Mouse (Mus musculus) central nervous system, embryonic 11.5 days (tissue): ENCODE results near the gene Gdpd3. TPM values are rescaled to one million over a fixed set of nuclear protein-coding genes. Genes with fewer than 3 reads are reported as not detected.

Experiments
- polyA plus RNA-seq: library from polyadenylated mRNA; depleted of rRNA; stranded (reverse); fragments of >200 nt; gene quantifications from 2 replicates; pipeline ENCODE4 v1.2.3, GENCODE M21; 2012; rRNA removed

Gdpd3 gene
- polyA plus RNA-seq = 8.5 and 8.8 TPM in 2 replicates

GRCm38 (mm10) chr7:126766201-126766600, at the start of gene Gdpd3:
Gene Gdpd3, plus strand, starts transcription at chr7:126766334.

GRCm38 (mm10) chr7:126759050-126759671, 7.0 kb upstream of the Gdpd3 start, which contains the start of gene Mapk3:
Gene Mapk3, plus strand, starts transcription at chr7:126759601.

DNA sequence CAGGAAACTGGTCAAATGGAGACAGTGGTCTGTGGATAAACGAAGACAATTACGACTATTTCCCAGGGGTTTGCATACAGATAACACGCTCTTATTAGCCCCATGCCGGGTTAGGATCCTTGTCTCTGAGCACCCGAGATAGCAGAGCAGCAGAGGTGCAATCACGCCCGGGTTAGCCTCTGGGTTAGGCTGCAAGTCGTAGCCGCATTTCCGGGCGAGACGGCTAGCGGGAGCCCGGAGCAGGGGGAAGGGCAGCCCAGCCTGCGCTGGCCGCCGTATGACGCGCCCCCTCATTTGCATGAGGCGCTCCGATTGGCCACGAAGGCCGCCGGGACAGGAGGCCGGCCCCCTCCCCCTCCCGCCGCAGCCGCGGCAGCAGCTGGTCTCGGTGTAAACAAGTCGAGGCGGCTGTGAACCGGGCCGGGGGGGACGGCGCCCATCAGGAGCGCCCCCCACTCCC, 10.5 kb downstream of the Gdpd3 start, which contains the start of gene Ypel3:
Ypel3 (plus strand) TSS at position 358 of the 460 bp plus-strand sequence.

DNA sequence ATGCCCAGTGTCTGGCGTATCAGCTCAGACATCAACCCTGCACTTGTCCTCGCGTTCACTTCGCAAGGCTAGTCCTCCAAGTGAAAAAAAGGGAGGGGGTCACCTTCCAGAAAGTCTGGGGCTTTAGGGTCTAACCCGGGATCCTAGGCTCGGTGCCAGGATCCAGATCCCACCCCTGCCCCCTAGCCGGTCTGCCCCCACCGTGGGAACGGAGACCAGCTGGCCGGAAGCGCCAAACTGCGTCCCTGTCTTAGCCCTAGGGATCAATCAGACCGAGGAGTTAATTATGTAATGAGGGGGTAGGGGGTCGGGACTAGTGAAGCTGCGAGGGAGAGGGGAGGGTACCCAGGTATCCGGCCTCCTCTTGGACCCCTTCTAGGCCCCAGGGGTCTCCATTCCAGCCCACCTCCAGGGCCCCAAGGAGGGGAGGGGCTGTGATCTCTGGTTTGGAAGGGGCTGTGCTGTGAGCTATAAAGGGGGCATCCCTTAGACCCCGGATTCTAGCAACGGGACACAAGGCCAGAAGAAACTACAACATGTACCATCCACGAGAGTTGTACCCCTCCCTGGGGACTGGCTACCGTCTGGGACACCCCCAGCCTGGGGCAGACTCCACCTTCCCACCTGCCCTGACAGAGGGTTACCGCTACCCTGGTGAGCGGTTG, 15.0 kb downstream of the Gdpd3 start, which contains the start of gene Tbx6:
Tbx6 (plus strand) TSS at position 513 of the 665 bp plus-strand sequence.

DNA sequence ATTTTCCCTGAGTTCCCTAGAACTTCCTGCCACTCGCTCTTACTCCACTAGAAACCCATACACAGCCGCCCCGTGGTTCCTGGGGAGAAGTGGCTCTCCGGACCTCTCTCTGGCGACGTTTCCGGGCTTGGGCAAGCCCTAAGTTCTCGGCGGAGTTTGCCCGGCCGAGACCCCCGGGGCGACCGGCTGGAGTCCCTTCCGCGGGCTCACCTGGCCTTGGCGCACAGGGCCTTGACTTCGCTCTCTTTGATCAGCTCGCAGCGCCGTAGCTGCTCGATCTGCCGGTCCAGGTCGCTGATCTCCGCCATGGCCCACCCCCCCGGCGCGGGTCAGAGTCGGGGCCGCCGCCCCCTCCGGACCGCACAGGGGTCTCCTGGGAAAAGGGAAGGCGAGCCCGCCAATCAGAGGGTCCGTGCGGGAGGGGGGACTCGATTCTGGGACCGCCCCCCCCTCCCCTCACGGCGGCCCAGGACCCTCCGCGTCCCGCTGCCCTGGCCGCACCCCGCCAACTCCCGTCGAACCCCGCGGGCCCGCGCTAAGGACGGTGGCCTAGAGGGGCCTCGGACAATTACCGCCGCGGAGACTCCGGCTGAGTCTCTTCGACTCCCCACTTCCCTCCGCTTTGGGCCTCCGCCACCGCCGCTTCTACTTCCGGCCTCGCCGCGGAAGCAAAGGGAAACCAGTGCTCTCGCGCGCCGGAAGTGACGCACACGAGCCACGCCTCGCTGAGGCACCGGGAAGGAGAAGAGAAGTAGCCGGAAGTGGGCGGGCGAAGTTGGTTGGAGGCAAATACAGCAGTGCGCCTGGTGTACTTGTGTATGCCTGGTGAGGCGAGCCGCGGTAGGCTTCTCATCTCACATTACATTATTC, 26.0 kb downstream of the Gdpd3 start, which contains the start of gene Ppp4c:
Ppp4c (minus strand) TSS at position 646 of the 870 bp plus-strand sequence.

DNA sequence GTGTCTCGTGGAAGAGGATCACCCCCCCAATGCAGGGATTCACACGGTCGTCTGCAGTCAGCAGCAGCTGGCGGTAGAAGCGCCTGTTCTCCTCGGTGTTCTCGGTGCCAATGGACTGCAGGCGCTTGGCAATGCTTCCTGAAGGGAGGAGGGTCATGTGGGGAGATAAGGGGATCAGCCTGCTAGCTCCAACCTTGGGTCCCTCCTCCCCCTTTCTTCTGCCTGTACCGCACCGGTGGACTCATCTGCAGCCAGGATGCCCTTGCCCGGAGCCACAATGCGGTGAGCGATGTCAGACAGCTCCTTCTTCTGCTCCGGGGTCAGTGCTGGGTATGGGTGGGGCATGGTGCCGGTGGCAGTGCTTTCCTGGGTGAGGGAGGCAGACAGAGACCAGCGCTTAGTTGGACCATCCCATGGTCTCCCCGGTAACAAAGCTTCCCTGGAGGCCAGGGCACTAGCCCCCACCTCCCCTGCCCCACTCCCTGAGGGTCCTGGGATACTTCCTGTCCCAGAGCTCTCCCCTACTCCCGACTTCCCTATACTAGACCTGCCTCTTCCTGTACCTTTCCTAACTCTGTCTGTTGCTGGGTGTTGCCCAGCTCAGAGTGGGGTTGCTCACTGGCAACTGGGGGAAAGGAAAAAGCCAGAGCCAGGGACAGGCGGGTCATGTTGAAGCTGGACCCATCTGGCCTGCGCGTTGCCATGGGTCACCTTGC, 31.4 kb downstream of the Gdpd3 start, which contains the start of gene Fam57b:
Fam57b (plus strand) TSS at position 258 of the 716 bp plus-strand sequence.

Other genes with a start within 250 kb of the Gdpd3 start
- 169 and 181 TPM in 2 replicates for gene Eif3c, start 199.9 kb upstream of the Gdpd3 start, polyA plus RNA-seq
- gene Apobr, start 181.4 kb upstream of the Gdpd3 start, polyA plus RNA-seq = 0.61 and 0.98 TPM in 2 replicates
- gene Cln3, start 180.5 kb upstream of the Gdpd3 start, polyA plus RNA-seq = 33.1 and 33.9 TPM in 2 replicates
- gene Il27, start 171.4 kb upstream of the Gdpd3 start, polyA plus RNA-seq = not detected in 2 replicates
- gene Nupr1, start 135.5 kb upstream of the Gdpd3 start, polyA plus RNA-seq = 2.4 and 5.1 TPM in 2 replicates
- gene Sgf29, start 117.0 kb upstream of the Gdpd3 start, polyA plus RNA-seq = 35.7 and 51.2 TPM in 2 replicates
- gene Sult1a1, start 89.9 kb upstream of the Gdpd3 start, polyA plus RNA-seq = 0.28 and 0.40 TPM in 2 replicates
- 57.0 and 128 TPM in 2 replicates for gene Bola2, start 70.9 kb upstream of the Gdpd3 start, polyA plus RNA-seq
- 26.9 and 29.2 TPM in 2 replicates for gene Slx1b, start 70.5 kb upstream of the Gdpd3 start, polyA plus RNA-seq
- 36.3 and 47.5 TPM in 2 replicates for gene Coro1a, start 58.5 kb upstream of the Gdpd3 start, polyA plus RNA-seq
- 70.2 and 101 TPM in 2 replicates for gene Mapk3, start 6.7 kb upstream of the Gdpd3 start, polyA plus RNA-seq
- gene Ypel3, start 10.6 kb downstream of the Gdpd3 start, polyA plus RNA-seq = 80.9 and 93.6 TPM in 2 replicates
- gene Tbx6, start 15.1 kb downstream of the Gdpd3 start, polyA plus RNA-seq = 1.1 and 1.5 TPM in 2 replicates
- gene Ppp4c, start 26.2 kb downstream of the Gdpd3 start, polyA plus RNA-seq = 268 and 290 TPM in 2 replicates
- 23.7 and 32.0 TPM in 2 replicates for gene Fam57b, start 31.3 kb downstream of the Gdpd3 start, polyA plus RNA-seq
- not detected in 2 replicates for gene 4930451I11Rik, start 65.3 kb downstream of the Gdpd3 start, polyA plus RNA-seq
- gene Doc2a, start 81.1 kb downstream of the Gdpd3 start, polyA plus RNA-seq = 4.1 and 5.6 TPM in 2 replicates
- 186 and 304 TPM in 2 replicates for gene Hirip3, start 95.6 kb downstream of the Gdpd3 start, polyA plus RNA-seq
- gene Ino80e, start 96.0 kb downstream of the Gdpd3 start, polyA plus RNA-seq = 63.3 and 64.6 TPM in 2 replicates
- gene Taok2, start 118.4 kb downstream of the Gdpd3 start, polyA plus RNA-seq = 102 and 154 TPM in 2 replicates
- 23.2 and 23.4 TPM in 2 replicates for gene Tmem219, start 156.6 kb downstream of the Gdpd3 start, polyA plus RNA-seq
- 26.0 and 28.2 TPM in 2 replicates for gene Kctd13, start 162.5 kb downstream of the Gdpd3 start, polyA plus RNA-seq
- gene Asphd1, start 183.2 kb downstream of the Gdpd3 start, polyA plus RNA-seq = 2.8 and 7.1 TPM in 2 replicates
- 14.5 and 15.0 TPM in 2 replicates for gene Sez6l2, start 184.2 kb downstream of the Gdpd3 start, polyA plus RNA-seq
- 72.5 and 93.7 TPM in 2 replicates for gene Cdipt, start 209.6 kb downstream of the Gdpd3 start, polyA plus RNA-seq
- gene Cdiptos, start 209.8 kb downstream of the Gdpd3 start, polyA plus RNA-seq = 0.78 and 0.83 TPM in 2 replicates
- gene Mvp, start 248.3 kb downstream of the Gdpd3 start, polyA plus RNA-seq = 4.1 and 6.1 TPM in 2 replicates